Mouse (Mus musculus) adipose tissue, adult 10 weeks (tissue): ENCODE results near the gene Taz. TPM values are rescaled to one million over a fixed set of nuclear protein-coding genes. Genes with fewer than 3 reads are reported as not detected.

ENCODE experiments used
- polyA plus RNA-seq: library from polyadenylated mRNA; stranded (reverse); fragments of 350-450 nt; fragmentation: Illumina TruSeq; extraction: RNeasy Lipid Tissue Mini Kit (QIAGEN cat#74804); gene quantifications from one replicate; pipeline ENCODE4 v1.2.3, GENCODE M21; 2014; ENCODE audit warnings: low read depth, low replicate concordance

The Taz gene
- polyA plus RNA-seq, result 118 TPM

DNA sequence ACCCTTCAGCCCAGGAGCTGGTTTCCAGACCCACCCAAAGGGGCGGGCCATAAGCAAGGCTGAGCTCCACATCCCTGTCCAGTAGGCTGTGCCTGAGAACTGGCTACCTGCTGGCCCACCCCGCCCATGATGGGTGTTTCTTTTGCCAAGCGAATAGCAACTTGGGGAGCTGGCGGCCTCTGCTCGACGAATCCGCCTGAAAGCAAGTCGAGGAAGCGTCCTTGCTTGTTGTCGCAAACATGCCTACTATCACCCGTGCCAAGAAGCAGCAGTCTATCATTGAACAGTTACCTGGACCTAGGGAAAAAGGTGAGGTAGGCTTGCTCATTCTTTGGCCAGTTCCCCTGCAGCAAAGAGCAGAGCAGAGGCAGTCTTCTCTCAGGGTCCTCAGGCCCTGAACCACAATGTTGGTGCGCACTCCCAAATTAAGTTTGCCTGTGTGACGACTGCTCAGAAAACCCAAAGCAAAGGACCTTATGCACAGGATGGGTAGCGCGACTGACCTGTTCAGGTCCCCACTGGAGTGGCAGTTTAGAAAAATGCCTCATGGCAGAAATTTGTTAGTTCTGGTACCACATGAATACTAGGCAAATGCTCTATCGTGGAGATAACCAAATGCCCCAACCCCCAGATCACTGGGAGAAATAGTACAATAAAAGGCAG, at the start of gene Taz, which contains the start of gene Dnase1l1:
Gene Taz (plus strand): TSS at position 181 of the 663 bp plus-strand sequence.
Gene Dnase1l1 (minus strand): TSS at position 606 of the 663 bp plus-strand sequence.

GRCm38 (mm10) chrX:74249615-74250014, 32.1 kb upstream of the Taz start, which contains the start of gene Flna:
TSS of gene Flna (minus strand) at chrX:74249820.

GRCm38 (mm10) chrX:74254153-74254887, 27.4 kb upstream of the Taz start, which contains the start of gene Emd:
TSS of gene Emd (plus strand) at chrX:74254687.

GRCm38 (mm10) chrX:74270062-74270901, 11.4 kb upstream of the Taz start, which contains the start of gene Rpl10:
TSS of gene Rpl10 (plus strand) at chrX:74270812.

DNA sequence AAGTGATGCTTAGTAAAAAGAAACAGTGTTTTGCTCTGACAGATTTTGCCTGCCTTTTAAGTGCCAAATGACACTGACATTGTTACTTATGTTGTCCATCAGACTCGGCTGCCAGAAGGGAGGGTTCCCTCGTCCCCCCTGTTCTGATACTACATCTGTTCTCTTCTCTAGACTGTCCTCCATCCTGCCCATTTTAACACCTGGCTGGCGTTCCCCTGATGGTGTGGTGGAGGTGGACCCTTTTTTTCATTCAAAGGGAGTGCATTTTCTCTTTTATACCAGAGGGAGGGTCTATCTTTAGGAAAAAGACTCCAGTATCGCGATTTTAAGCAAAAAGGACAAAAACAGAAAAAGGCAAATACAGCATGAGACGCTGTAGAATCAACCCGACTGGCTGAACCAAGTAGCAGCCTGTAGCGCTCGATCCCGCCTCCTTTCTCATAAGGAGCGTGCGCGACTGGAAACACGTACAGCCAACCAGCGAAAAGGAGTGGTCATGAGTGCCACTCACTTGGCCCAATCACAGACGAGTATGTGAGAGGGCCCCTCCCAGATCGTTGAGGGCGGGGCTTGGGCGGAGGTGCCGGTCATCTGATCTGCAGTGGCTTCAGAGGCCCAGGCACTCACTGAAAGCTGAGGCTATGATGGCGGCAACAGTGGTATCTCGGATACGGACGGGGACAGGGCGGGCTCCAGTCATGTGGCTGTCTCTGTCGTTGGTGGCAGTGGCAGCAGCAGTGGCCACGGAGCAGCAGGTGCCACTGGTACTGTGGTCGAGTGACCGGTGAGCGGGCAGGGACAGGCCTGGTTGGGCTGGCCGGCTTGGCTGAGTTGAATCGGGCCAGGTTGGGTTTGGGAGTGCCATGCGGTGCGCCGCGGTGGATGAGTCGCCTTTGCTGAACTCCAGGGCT, 15.1 kb downstream of the Taz start, which contains the start of gene Atp6ap1:
Gene Atp6ap1 (plus strand): TSS at position 560 of the 911 bp plus-strand sequence.

DNA sequence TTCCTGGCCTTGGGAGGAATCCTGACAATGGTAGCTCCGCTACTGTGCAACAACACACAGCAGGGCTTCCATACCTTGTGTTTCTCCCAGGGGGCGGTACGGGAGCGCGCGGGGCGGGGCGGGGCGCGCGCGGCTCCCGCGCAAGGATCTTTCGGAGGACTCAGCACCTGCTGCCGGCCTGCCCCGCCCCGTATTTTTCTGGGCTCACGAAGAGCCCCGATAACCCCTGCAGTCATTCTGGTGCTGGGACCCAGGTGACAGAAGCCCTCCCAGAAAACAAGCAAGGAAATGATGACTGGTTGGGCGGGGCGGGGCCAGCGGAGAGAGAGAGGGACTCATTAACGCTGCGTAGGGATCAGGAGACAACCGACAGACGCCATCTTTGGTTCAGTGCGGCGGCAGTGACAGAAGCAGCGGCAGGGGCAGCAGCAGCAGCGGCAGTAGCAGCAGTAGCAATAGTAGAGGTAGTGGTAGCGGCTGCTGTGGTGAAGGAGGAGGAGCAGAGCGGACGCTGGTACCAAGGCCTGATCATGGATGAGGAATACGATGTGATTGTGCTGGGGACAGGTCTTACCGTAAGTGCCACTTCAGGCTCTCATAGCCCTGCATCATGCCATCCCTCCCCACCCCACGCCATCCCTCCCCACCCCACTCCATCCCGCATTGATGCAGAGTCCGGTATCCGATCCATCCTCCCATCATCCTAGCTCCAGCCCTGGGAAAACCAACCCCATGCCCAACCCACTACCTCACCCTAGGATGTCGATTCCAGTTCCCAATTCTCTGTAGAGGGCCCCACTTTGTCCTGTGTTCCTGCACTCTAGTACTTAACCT, 23.4 kb downstream of the Taz start, which contains the start of gene Gdi1:
Gene Gdi1 (plus strand): TSS at position 132 of the 834 bp plus-strand sequence.

DNA sequence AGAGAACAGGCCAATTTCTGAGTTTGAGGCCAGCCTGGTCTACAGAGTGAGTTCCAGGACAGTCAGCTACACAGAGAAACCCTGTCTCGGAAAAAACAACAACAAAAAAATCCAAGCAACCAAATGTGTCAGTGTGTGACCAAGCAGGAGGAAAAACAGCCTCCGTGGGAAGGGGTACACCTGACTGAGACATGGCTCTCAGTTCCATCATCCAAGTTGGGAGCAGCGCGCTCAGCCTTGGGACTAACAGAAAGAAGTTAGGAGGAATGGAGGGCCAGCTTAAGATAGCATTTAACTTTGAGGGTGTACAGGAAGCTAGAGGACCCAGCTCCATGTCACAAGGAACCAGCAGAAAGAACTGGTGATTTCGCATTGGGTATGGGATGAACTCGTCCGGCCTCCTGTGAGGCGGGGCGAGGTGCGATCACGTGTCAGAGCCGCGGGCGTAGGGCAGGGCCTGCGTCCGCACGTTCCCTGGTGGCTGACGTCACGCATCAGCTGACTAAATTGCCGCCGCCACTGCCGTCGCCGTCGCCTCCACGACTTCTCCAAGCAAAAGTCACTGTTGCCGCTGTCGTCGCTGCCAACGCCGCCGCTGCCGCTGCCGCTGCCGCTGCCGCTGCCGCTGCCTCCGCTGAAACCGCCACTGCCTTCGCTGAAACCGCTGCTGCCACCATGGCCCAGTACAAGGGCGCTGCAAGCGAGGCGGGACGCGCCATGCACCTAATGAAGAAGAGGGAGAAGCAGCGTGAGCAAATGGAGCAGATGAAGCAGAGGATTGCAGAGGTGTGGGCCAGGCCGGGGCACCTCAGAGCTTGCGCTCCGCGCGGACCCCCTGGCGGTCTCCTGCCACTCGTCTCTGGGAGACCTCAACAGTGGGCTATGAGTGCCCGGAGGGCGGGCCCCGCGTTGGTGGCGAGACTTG, 31.1 kb downstream of the Taz start, which contains the start of gene Fam50a:
Gene Fam50a (plus strand): TSS at position 494 of the 925 bp plus-strand sequence.

GRCm38 (mm10) chrX:74328725-74329161, 47.0 kb downstream of the Taz start, which contains the start of gene Plxna3:
TSS of gene Plxna3 (plus strand) at chrX:74329066.

Other genes with a start within 250 kb of the Taz start
- 1.7 TPM for gene Opn1mw, start 154.4 kb upstream of the Taz start, polyA plus RNA-seq
- gene Mecp2, start 146.5 kb upstream of the Taz start, polyA plus RNA-seq, result 25.6 TPM
- gene Tex28, start 114.1 kb upstream of the Taz start, polyA plus RNA-seq, result not detected
- gene Tktl1, start 104.7 kb upstream of the Taz start, polyA plus RNA-seq, result 0.27 TPM
- 382 TPM for gene Flna, start 32.1 kb upstream of the Taz start, polyA plus RNA-seq
- gene Emd, start 27.2 kb upstream of the Taz start, polyA plus RNA-seq, result 49.6 TPM
- 3,160 TPM for gene Rpl10, start 11.1 kb upstream of the Taz start, polyA plus RNA-seq
- gene Dnase1l1, start 425 bp downstream of the Taz start, polyA plus RNA-seq, result 27.2 TPM
- 237 TPM for gene Atp6ap1, start 15.2 kb downstream of the Taz start, polyA plus RNA-seq
- gene Gdi1, start 23.1 kb downstream of the Taz start, polyA plus RNA-seq, result 107 TPM
- 50.9 TPM for gene Fam50a, start 31.1 kb downstream of the Taz start, polyA plus RNA-seq
- gene Plxna3, start 47.2 kb downstream of the Taz start, polyA plus RNA-seq, result 12.9 TPM
- gene Lage3, start 71.7 kb downstream of the Taz start, polyA plus RNA-seq, result 60.9 TPM
- 43.7 TPM for gene Ubl4a, start 91.3 kb downstream of the Taz start, polyA plus RNA-seq
- 17.9 TPM for gene Slc10a3, start 91.4 kb downstream of the Taz start, polyA plus RNA-seq
- gene Fam3a, start 111.4 kb downstream of the Taz start, polyA plus RNA-seq, result 55.2 TPM
- gene Ikbkg, start 111.4 kb downstream of the Taz start, polyA plus RNA-seq, result 23.3 TPM
- gene G6pdx, start 147.3 kb downstream of the Taz start, polyA plus RNA-seq, result 165 TPM
- gene Gm6880, start 199.5 kb downstream of the Taz start, polyA plus RNA-seq, result not detected